Mouse (Mus musculus) midbrain, embryonic 16.5 days (tissue): Measurements from ENCODE around the gene Prune2. TPM values are rescaled to one million over a fixed set of nuclear protein-coding genes. Genes with fewer than 3 reads are reported as not detected.
"Not testable (repeated sequence)": the region's sequence is repeated elsewhere in the genome, so short reads cannot be mapped to it uniquely, and the experiment has no call there.

Experiments used
- ATAC-seq: fragments of 200-750 bp; cut with Nextera tagmentation; 2 replicates; pipeline ENCODE4 v1.8.0; 2017; ENCODE audit warnings: moderate TSS enrichment
- H3K27ac ChIP-seq: fragments of 300-500 bp; sonication (generic); 2 replicates; pipeline ENCODE4 v1.5.1; 2014; ENCODE audit warnings: mild to moderate bottlenecking, low read length, mixed read lengths
- H3K27me3 ChIP-seq: fragments of 300-500 bp; sonication (generic); 2 replicates; pipeline ENCODE4 v1.6.1; 2014; ENCODE audit warnings: low read depth, low read length, mixed read lengths; ENCODE audit not compliant: control insufficient read depth, insufficient read depth
- H3K36me3 ChIP-seq: fragments of 300-500 bp; sonication (generic); 2 replicates; pipeline ENCODE4 v1.6.1; 2014; ENCODE audit warnings: mild to moderate bottlenecking, low read length, moderate library complexity, mixed read lengths; ENCODE audit not compliant: control insufficient read depth, insufficient read depth
- H3K4me1 ChIP-seq: fragments of 300-500 bp; sonication (generic); 2 replicates; pipeline ENCODE4 v1.6.1; 2014; ENCODE audit warnings: mild to moderate bottlenecking, low read length, mixed read lengths; ENCODE audit not compliant: control insufficient read depth, insufficient read depth
- H3K4me2 ChIP-seq: fragments of 300-500 bp; sonication (generic); 2 replicates; pipeline ENCODE4 v1.6.1; 2014; ENCODE audit warnings: mild to moderate bottlenecking, low read length, mixed read lengths
- H3K4me3 ChIP-seq: fragments of 300-500 bp; sonication (generic); 2 replicates; pipeline ENCODE4 v1.5.1; 2014; ENCODE audit warnings: low read depth, mild to moderate bottlenecking, low read length, moderate library complexity, mixed read lengths
- H3K9ac ChIP-seq: fragments of 300-500 bp; sonication (generic); 2 replicates; pipeline ENCODE4 v1.6.1; 2014; ENCODE audit warnings: low read depth, low read length, mixed read lengths
- H3K9me3 ChIP-seq: fragments of 300-500 bp; sonication (generic); replicated peaks from 2 replicates; pipeline ENCODE4 v1.6.1; 2014; ENCODE audit warnings: mild to moderate bottlenecking, low read length, mixed read lengths; ENCODE audit not compliant: control insufficient read depth, poor library complexity, severe bottlenecking
- WGBS: fragments of 180-500 bp; shearing (Covaris S2); extraction: QIAGEN DNeasy Blood & Tissue Kit; methylation state at CpG from one replicate; pipeline ENCODE4 v1.1.7; 2014; 5-methylcytosine and 5-hydroxymethylcytosine counted together
- polyA plus RNA-seq: library from polyadenylated mRNA; unstranded; fragments of >200 nt; fragmentation: Nextera tagmentation; extraction: Ambion mirVana; gene quantifications from 2 replicates; pipeline ENCODE4 v1.2.1, GENCODE M21; 2015

The Prune2 gene
- polyA plus RNA-seq, 1 experiment from 2014 or later: 8.0 TPM

- ATAC-seq: no peak
- 84% methylated on average over 9 of the region's 9 CpGs for WGBS
- Histone ChIP-seq H3K9ac (no peak overlapping the region), H3K9me3 (no peaks in the 10 kb centered on the region), H3K27me3 (no peaks in the 10 kb centered on the region), H3K4me1 (no peaks in the 10 kb centered on the region), H3K4me3 (no peak overlapping the region), H3K27ac (no peak overlapping the region), H3K36me3 (no peaks in the 10 kb centered on the region), H3K4me2 (no peak overlapping the region)
These were observed 212.3 kb downstream of the Prune2 start for GRCm38 (mm10) chr19:17168186-17168585.

DNA sequence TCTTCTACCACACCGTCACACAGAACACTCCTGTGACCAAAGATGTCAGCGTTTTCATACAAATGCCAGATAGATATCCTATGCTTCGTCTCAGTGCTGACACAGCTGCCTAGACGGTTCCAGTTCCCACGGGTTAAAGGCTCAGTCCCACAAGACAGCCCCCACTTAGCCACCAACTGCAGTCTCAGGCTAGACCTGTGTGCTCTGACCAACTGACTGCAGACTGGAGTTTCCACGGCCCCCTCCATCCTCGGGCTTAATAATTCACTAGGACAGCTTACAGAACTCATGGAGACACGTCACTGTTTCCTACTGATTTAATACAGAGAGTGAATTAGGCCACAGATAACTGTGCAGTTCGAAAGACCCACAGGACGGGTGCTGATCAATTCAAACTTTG lies 213.8 kb downstream of the Prune2 start:
- ATAC-seq: no peak
- Histone ChIP-seq H3K9me3 (no peaks in the 10 kb centered on the region), H3K27ac (no peak overlapping the region), H3K4me3 (no peak overlapping the region), H3K9ac (no peak overlapping the region), H3K4me2 (no peak overlapping the region), H3K27me3 (no peaks in the 10 kb centered on the region), H3K4me1 (no peaks in the 10 kb centered on the region), H3K36me3 (no peaks in the 10 kb centered on the region)
- 84% methylated on average over 10 of the region's 10 CpGs for WGBS

- ATAC-seq: not testable (repeated sequence)
These were observed 218.6 kb downstream of the Prune2 start for GRCm38 (mm10) chr19:17174501-17174900.

DNA sequence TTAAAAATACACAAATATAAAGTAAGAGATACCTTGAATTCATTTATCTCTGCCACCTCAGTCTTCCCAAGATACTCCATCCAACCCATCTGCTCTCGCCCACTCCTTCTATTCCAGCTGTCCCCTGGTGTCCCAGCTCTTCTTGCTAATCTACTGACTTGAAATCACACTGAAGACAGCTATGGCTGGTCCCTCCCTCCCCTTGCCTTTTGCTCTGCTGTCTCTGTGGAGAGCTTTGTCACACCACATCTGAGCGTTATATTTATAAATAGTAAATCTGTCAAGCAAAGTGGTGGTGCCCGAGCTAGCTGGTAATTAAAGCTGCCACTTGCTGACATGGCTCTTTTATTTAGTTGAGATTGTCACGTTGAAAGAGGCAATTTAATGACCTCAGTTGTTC lies 224.6 kb downstream of the Prune2 start:
- H3K4me2 ChIP-seq: no peak overlapping the region
- no peak overlapping the region for H3K9ac ChIP-seq
- H3K36me3 ChIP-seq: no peaks in the 10 kb centered on the region
- no peak overlapping the region for H3K4me3 ChIP-seq
- no peak overlapping the region for H3K27ac ChIP-seq
- H3K4me1 ChIP-seq: no peaks in the 10 kb centered on the region
- no peaks in the 10 kb centered on the region for H3K27me3 ChIP-seq
- 44% methylated on average over 4 of the region's 4 CpGs for WGBS
- no peak for ATAC-seq
- no peaks in the 10 kb centered on the region for H3K9me3 ChIP-seq

More at GRCm38 (mm10) chr19:17174501-17174900, 218.6 kb downstream of the Prune2 start:
- H3K27ac ChIP-seq, H3K27me3 ChIP-seq, H3K4me2 ChIP-seq, H3K4me3 ChIP-seq, H3K36me3 ChIP-seq, H3K9ac ChIP-seq, H3K9me3 ChIP-seq, H3K4me1 ChIP-seq: not testable (repeated sequence)
- WGBS: 94% methylated on average over 2 of the region's 2 CpGs

- ATAC-seq: no peak
- H3K9ac ChIP-seq: no peak overlapping the region
- H3K36me3 ChIP-seq: no peaks in the 10 kb centered on the region
- no peak overlapping the region for H3K27ac ChIP-seq
- H3K4me3 ChIP-seq: no peak overlapping the region
- H3K27me3 ChIP-seq: no peaks in the 10 kb centered on the region
- no peaks in the 10 kb centered on the region for H3K9me3 ChIP-seq
- no peak overlapping the region for H3K4me2 ChIP-seq
- 84% methylated on average over 5 of the region's 5 CpGs for WGBS
- H3K4me1 ChIP-seq: no peaks in the 10 kb centered on the region
These were observed 238.8 kb downstream of the Prune2 start for GRCm38 (mm10) chr19:17194730-17195129.

DNA sequence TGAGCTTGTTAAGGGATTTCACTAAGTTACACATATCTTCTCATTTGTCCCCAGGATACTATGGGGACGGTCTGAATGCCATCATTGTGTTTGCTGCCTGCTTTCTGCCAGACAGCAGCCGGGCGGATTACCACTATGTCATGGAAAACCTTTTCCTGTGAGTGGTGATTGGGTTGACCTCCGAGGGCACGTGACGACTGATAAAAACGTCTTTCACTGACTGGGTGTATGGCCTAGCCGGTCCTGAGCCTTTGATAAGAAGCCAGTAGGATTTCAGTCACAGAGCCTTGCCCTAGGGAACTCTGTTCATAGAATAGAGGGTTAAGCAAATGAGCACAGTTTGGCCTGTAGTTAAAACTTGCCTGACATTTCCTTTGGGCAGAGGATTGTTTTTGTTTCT lies 243.1 kb downstream of the Prune2 start:
- Histone ChIP-seq H3K27ac (no peak overlapping the region), H3K9me3 (no peaks in the 10 kb centered on the region), H3K9ac (no peak overlapping the region), H3K27me3 (no peaks in the 10 kb centered on the region), H3K4me1 (no peaks in the 10 kb centered on the region), H3K4me2 (no peak overlapping the region), H3K36me3 (no peaks in the 10 kb centered on the region), H3K4me3 (no peak overlapping the region)
- WGBS: 38% methylated on average over 8 of the region's 8 CpGs
- no peak for ATAC-seq

- no peak overlapping the region for H3K27ac ChIP-seq
- H3K9ac ChIP-seq: no peak overlapping the region
- no peaks in the 10 kb centered on the region for H3K9me3 ChIP-seq
- ATAC-seq: no peak
- 90% methylated on average over 7 of the region's 7 CpGs for WGBS
- H3K4me1 ChIP-seq: no peaks in the 10 kb centered on the region
- H3K4me2 ChIP-seq: no peak overlapping the region
- H3K36me3 ChIP-seq: no peaks in the 10 kb centered on the region
- H3K27me3 ChIP-seq: no peaks in the 10 kb centered on the region
- no peak overlapping the region for H3K4me3 ChIP-seq
These were observed 251.2 kb downstream of the Prune2 start for GRCm38 (mm10) chr19:17207141-17207540.

GRCm38 (mm10) chr19:17210541-17210940 lies 254.6 kb downstream of the Prune2 start:
- Histone ChIP-seq H3K4me3 (no peak overlapping the region), H3K27me3 (no peaks in the 10 kb centered on the region), H3K36me3 (no peaks in the 10 kb centered on the region), H3K4me2 (no peak overlapping the region), H3K4me1 (no peaks in the 10 kb centered on the region), H3K9me3 (no peaks in the 10 kb centered on the region), H3K27ac (no peak overlapping the region), H3K9ac (no peak overlapping the region)
- no peak for ATAC-seq
- 89% methylated on average over 3 of the region's 3 CpGs for WGBS

DNA sequence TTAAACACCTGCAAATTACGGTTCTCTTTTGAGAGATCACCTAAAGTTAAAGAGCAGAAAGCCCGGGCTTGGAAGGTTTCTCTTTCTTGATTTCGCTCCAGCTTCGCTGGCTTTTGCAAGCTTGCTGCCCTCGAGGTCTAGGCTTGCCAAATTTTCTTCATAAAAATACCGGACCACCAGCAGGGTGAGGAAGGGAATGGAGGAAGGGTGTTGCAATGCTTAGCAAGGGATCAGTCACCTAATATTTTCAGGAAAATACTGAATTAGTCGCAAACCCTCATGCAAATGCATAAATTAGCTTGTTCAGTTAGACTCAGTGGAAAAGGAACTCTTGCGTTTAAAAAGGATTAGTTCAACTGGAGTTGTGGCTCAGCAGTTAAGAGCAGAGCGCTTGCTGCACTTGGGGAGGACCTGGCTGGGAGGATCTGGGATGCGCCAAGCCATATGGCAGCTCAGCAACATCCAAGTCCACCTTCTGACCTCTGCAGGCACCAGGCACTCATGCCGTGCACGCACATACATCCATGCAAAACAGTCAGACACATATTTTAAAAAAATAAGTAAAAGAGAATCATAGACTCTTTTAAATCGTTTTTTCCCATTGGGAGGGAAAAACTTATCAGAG lies 259.1 kb downstream of the Prune2 start:
- H3K4me2 ChIP-seq: no peak overlapping the region
- no peaks in the 10 kb centered on the region for H3K36me3 ChIP-seq
- H3K27ac ChIP-seq: no peak overlapping the region
- H3K27me3 ChIP-seq: no peaks in the 10 kb centered on the region
- WGBS: 79% methylated on average over 13 of the region's 13 CpGs
- no peak overlapping the region for H3K9ac ChIP-seq
- no peak overlapping the region for H3K4me3 ChIP-seq
- no peaks in the 10 kb centered on the region for H3K4me1 ChIP-seq
- no peaks in the 10 kb centered on the region for H3K9me3 ChIP-seq
- no peak for ATAC-seq
